Mouse (Mus musculus): Measurements from ENCODE around the gene Ublcp1.

- TF ChIP-seq POLR2A (IDR thresholded peaks at IDR 0.05; ENCODE audit: insufficient read depth, low read length): no peak
- no peak for TF ChIP-seq CTCF (IDR thresholded peaks at IDR 0.05; ENCODE audit: low read depth, low read length)
- TF ChIP-seq EP300 (IDR thresholded peaks at IDR 0.05; ENCODE audit: insufficient read depth, low read depth, low read length): no peak
Measured at GRCm38 (mm10) chr11:44461493-44461892, 8.8 kb downstream of the Ublcp1 start.
